Mouse (Mus musculus) right cerebral cortex, postnatal 36 days (tissue): ENCODE data around the gene Cadm1.

ENCODE experiments used
- DNase-seq, 2 experiments: peaks; one replicate each; pipeline ENCODE4 v3.0.0; 2022; ENCODE audit warnings: low spot score in 2 of 2, mixed read lengths in 1 of 2

The Cadm1 gene

DNA sequence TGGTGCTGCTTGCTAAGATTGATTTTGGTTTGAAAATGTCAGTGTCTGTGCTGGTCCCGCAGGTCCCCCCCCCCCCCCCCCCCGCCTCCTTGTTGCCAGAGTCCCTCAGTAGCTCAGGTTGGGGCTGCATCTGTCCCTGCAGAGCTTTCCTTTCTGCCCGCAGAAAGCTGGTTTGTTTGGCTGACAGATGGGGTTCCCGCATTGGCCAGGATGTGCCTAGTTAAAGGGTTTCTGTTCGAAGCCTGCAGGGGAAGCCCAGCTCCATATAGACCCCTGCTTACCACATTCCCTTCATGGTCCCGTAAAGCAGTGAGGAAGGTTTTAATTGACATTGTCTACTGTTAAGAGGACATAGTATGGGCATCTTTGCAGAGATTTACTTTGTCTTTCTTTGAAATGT, 78.9 kb downstream of the Cadm1 start:
- DNase-seq = no peak

DNA sequence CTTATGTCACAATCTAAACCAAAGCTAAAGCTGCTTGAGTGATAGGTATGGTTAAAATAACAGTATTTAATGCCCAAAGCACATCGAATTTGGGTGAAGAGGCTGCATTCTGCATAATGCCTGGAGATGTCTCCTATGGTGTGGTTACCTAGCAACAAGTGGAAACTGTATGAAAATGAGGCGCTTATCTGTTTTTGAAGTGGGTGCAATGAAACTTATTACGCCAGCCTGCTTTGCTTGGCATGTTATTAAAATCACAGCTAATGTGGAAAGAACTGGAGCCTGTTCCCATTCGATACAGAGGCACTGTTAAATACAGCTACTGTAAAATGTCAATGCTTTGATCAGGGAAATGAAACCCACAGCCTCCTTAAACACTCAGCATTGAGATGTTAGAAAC, 79.5 kb downstream of the Cadm1 start:
- DNase-seq = no peak

DNA sequence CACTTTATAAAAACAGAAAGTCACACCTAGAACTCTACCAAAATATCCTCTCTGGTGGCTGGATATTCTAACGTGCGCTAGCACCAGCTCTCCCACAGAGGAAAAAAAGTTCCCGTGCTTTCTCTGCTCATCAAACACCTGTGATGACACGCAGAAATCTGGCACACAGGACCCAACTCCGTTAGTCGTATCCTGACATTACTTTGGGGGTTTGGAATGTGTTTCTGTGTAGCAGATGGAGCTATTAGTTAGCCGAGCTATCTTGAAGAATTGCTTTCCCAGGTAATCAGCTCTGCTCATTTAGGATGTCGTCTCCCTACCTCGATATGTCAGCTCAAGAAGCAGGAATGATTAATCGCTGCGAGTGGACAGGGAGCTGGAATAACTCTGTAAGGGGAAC, 80.3 kb downstream of the Cadm1 start:
- DNase-seq = no peak

DNA sequence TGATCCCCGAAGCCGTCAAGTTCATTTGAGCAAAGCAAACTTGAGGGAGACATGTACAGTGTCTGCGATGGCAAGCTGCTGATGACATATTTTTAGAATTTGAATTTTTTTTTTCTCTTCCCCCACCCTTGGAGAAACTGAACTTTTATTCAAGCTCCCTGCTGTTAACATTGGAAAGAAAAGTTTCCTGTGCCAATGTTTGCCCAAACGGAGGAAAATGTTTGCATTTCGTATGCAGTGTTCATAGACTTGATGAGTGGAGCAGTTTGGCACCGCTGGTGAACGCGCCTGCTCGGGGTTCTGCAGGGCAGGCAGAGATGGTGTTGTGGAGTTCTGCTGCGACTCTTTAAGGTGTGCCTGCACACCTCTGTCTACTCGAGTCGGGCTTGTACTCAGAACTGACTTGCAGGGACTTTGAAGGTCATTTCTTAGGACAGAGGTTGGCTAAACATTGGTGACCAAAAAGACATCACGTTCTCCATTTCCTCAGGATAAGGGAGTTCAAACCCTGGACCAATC, 83.0 kb downstream of the Cadm1 start:
- no peak for DNase-seq

DNA sequence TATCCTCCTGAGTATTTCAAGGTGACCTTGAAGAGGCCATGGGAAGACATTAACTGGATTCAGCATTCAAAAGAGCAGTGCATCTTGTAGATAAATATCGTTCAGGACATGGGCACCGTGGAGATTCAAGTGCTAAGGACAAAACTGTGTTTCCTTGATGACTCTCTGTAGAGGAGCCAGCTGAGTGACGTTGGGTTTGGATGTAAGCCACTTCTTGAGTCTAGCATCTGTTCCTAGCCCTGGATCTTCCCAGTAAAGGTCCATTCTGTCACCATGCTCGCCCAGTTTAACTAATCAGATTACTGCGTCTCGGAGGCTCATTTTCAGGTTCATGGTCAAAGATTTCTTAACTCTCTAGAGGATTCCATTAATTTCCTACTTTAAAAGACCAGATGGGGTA, 85.1 kb downstream of the Cadm1 start:
- DNase-seq = no peak

DNA sequence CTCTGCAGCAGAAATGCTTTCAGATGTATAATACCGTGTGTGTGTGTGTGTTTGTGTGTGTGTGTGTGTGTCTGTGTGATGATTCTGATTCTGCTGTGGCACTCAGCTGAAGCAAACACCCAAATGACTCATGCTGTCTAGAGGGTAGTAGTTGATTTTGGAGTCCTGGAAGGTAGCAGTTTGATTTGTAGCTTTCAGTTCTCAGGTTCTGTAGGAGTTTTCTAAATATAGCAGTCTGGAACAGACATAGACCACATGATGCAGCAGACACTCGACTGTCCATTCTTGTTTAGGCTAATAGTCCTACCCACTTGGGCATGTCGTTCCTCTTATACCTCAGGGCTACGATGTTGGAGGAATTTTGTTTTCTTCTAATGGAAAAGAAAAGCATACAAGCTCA, 86.4 kb downstream of the Cadm1 start:
- DNase-seq = no peak

DNA sequence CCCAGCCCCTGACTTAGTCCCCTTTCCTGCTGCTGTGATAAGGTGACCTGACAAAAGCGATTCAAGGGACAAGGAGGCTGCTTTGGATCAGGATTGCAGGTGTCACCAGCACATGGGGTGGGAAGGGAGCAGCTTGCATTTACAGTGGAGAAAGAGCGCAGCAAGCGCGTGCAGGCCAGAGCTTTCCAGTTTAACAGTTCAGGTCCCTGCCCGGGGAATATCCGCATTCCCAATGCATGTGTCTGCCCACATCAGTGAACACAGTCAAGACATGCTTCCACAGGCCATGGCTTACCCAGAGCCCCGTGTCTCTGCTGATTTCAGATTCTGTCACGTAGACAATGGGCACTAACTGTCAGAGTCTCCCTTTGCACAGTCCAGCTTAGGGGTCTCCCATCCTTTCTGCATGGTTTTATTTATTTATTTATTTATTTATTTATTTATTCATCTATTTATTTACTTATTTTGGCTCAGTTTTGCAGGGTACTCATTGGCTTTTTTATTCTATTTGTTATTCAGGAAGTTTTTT, 89.6 kb downstream of the Cadm1 start:
- no peak for DNase-seq

DNA sequence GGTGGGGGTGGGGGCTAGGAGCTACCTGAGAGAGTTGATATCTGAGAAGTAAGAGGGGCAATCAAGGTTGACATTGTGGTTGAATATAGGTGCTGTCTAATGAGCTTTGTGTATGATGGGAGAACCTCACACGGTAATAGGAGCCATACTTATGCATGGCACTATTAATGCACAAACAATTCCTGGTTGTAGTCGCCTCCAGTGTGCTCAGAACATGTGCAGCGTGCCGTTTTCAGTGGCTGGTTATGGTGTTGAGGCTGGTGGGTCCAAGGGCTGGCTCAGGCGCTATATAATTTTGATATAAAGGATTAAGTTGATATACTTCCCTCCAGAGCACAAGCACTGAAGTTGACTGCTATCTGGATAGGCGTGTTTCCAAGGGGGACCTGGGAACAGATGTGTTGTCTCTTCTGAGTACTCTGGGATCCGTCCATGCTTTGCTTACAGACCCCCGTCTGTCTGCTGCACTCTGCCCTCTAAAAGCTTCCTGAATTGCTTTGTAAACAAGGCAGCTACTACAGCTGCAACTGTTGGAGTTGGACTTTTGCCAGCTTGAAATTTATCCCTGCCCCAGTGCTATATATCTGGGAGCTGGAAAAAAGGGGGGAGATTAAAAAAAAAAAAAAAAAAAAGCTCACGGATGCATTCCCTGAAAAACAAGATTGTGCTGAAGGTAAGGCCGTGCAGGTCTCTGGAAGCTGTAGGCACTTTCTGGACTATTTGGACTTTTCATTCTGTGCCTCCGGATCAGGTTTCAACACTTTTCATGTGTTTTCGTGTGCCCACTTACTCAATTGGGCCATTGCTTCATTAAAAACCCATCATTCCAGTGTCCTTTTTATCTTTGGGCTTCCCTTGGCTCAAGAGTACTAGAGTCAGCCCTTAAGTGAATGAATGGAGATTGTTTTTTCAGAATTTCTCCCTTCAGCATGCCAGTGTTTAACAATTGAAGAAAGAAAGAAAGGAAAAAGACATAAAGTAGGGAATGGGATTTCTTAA, 93.8 kb downstream of the Cadm1 start:
- DNase-seq = no peak

DNA sequence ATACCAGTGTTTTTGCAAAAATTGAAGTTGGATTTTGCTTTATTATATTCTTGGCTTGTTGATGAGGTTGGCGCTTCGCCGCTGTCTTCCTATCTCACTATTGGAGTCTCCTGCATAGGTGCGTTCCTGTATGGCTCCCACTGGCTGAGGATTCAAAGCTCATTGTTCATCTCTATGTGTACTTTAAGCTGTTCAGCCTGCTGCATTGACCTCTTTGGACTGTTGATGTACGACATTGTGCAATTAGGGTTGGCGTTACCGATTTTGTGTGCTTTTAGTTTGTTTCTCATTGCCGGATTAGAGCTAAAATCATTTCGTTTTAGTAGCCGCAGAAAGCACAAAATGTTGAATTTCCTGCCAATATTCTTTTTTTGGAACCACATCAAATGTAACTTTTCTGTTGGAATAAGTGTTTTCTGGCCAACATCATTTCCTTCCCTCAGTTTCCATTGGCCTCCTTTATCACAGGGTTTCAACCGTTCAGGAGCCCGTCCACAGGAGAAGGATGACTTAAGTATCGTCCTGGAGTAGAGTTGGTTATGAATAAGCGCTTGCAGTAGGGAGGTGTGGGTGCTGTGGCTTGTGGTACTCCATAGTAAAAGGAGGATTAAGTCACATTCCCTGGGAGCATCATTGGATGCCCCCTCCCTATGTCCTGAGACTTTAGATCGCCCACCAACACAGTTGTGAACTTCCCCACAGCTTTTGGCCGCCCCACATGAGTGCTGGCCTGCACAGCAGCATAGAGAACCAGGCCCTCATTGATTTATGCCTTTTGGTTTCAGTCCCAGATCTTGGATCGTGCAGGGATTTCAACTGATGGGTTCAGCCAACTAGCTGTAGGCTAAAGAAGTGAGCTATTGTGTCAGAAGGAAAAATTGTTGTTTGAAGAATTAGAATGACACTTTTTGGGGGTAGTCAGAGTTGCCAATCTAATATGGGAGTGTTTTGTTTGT, 94.9 kb downstream of the Cadm1 start:
- no peak for DNase-seq

DNA sequence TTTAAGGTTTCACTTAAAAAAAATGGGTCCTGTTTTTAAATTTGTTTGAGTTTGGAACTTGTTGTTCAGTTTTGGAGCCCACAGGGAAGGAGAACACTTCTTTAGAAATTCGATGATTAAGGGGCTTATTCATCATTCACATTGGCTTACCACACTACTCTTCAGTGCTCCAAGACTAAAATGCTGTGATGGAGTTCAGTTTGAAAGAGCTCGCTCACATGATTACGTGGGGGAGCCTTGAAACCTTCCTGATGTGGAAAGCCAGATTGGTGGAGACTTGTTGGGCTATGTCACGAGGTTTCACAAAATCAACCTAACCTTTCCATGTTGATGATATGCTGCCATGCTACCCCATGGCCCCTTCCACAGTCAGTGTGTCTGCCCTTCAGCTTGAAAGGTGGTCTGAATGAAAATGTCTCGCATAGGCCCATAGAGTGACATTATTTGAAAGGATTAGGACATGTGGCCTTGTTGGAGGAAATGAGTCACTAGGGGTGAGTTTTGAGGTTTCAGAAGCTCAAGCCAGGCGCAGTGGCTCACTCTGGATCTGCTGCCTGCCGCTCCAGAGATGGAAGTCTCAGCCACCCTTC, 95.7 kb downstream of the Cadm1 start:
- DNase-seq = no peak

DNA sequence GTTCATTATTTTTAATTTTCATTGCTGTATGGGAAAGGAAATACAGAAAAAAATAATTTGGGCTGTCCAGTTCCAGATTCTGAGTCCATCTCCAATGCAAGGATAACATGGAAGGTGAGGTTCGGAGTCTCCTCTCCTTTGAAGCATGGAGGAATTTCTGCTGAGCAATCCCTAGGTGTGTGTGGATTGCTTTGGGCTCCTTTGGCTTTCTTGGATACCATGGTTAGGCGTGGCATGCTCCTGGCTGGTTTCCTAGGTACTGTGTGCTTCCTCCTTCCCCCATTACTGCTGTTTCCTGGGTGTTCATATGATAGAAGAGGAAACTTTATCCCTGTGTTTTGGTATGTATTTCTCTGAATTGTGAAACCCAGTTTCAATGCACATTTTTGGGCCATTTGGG, 98.0 kb downstream of the Cadm1 start:
- no peak for DNase-seq

DNA sequence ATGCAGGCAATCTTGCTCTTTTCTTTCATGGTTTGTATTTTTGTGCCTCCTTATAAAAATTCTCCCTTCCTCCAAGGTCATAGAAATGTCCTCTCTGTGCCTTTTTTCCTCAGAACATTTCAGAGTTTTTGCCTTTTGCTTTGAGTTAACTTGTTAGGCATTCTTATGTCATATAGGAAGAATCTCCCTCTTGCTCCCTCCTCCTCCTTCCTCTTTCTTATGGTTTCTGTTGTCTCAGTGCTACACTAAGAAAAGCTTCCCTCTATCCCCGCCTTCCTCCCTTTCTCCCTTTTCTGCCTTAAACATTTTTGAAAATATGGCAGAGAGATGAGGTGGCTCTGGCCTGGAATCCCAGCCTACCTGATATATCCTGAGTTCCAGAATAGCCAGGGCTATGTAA, 98.6 kb downstream of the Cadm1 start:
- DNase-seq = no peak

DNA sequence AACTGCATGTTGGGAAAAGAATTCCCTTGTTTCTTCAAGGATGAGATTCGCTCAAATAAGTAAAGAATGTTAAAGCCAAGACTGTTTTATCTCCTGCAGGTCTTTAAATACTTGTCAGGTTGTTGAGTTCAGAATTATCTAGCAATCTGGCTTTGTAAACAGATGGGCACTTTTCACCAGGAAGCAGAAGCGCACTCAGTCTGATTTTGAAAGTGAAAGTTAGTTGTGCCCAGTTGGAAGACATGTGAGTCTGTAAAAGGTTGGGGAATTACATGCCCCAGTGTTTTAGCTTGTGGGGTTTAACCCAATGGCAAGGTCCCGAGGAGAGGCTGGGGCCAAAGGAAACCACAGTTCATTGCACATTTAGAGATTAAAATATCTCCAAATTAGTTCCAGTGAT, 104.7 kb downstream of the Cadm1 start:
- no peak for DNase-seq

DNA sequence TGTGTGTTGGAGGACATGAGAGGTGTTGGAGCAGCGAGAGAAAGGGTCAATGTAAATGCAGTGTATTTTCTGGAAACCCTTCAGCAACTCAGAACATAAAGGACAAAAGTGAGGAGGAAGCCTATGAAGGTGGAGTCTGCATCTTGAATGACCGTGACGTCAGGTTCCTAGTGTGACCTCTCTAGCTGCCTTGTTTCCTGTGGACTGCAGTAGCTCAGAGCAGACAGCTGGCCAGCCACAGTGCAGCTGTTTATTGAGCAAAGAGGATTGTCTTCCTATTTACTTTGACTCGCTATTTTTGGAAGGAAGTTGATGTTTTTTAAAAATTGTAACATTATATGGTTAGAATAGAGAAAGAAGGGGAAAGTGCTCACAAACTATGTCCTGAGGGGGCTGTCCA, 112.7 kb downstream of the Cadm1 start:
- no peak for DNase-seq

DNA sequence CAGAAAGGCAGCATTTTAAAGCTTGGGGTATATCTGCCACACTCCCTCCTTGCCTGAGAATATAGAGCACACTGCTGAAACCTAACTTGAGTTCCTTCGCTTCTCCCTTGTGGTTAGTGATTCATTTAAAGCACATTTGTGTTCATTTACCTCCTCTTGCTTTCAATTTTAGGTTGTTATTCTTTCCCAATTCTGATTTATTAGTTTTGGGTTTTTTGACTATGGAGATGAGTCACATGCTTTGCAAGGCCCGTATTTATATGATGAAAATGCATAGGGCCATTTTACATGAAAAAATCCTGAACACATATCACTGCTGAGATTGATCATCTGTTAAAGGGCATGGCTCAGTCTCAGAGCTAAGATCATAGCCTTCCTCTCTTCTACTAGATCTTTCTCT, 115.1 kb downstream of the Cadm1 start:
- no peak for DNase-seq

DNA sequence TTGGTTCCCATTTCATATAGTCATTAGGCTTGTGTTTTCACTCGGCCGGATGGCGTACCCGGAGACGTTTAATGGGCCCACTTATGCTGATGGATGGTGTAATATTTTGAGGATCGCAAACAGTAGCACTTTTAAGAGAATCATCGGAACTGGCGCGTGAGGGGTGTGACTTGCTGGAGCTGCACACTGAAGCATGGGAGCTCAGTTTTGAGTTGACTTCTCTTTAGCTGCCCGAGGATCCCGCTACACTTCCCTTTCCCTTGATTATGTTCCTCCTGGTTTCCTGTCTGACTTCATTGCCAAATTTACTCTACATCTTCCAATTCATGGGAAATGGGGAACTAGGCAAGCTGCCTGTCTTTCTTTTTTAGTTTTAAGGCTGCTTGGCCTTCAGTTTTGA, 121.5 kb downstream of the Cadm1 start:
- no peak for DNase-seq

DNA sequence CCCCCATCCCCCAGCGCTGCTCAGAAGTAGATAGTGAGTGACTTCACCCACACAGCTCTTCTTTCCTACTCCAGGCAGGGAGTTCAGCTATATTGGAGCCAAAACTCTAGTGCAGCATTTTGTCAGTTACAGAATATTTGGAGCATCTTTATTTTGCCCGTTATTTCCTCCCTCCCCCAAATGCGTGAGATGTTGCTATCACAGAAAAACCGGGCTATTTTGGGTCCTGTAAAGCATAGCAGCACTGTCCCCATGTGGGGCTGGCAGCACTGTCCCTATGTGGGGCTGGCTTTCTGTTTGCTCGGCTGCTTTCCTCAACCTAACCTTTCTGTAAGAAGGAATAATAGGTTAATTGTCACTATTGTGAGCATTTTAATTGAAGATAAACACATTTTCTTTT, 122.2 kb downstream of the Cadm1 start:
- no peak for DNase-seq

DNA sequence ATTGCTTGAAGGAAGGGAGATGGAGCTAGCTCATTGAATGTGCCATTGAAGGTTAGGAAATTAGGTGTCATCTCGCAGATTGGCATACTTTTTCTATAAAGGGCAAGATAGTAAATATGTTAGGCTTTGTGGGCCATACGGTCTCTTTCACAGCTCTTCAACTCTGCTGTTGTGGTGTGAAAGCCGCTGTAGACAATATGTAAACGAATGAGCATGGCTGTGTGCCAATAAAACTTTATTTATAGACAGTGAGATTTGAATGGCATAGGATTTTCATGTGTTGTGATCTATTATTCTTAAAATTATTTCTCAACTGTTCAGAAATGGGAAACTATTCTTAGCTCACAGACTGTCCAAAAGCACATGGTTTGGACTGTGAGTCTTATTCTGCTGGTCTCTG, 123.0 kb downstream of the Cadm1 start:
- DNase-seq = no peak

DNA sequence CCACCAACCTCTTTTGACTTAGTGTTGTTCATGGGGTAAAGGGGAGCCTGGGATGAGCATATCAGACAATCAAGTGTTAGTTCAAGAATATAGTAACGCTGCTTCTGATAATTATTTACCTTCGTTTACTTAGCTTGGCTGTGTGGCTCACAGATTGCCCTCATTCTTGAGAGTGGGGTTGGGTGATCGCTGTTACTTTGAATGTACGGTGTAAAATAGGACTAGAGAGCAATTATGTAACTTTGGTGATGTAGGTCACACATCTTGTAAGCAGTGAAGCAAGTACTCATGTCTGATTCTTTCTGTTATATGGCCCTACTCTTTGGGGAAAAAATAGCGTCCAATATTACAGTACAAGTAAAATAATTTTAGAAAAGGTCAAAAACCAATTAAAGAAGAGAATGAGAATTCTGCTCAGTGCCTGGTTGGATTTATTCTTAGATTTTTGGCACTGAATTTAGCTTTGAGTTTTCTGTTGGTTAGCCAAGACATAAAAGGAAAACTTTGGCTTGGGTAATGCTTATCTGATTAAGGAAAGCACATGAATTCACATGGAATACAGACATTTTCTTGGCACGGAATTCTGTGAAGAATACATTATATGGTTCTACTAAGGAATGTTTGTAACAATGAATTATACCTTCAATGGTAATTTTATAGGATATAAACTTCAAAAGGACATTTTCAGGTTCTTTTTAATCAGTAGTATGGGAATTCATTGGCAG, 129.6 kb downstream of the Cadm1 start:
- DNase-seq = no peak

DNA sequence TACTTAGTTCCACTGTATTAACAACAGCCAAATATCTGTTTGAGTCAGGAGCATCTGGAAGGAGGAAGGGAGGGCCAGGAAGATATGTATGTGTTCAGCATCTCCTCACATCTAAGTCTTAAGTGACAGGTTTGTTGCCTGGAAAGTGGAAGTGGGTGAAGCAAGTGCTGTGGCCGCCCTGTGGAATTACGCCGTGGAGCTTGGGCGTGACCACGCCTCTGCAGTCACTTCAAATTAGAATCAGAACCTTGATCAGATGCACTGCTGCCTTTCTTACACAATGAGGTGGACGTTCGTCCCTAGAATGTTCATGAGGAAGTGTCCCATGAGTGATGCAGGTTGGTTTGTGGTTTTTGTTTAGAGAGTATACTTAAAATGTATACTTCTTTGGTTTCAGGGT, 131.6 kb downstream of the Cadm1 start:
- no peak for DNase-seq

DNA sequence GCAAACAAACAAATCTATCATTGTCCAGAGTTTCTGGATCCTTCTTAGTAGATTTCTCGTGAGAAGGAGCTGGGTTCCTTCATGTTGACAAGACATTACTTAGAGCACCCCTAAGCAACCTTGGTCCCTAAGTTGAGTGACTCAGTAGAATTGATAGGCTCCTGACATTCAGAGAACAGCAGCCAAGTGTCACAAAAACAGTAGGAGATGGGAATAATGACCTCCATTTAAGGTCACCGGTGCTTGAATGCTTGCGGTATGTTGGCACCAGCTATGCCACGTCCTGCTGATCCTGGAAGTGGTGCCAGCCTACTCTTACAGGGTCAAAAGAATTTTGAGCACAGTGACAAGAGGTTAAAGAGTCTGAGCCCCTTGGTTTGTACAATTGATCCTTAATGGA, 139.2 kb downstream of the Cadm1 start:
- no peak for DNase-seq
